Mouse (Mus musculus): ENCODE measurements around the gene Hipk1. TPM values are rescaled to one million over a fixed set of nuclear protein-coding genes. Genes with fewer than 3 reads are reported as not detected.
"Not testable (repeated sequence)": the region's sequence is repeated elsewhere in the genome, so short reads cannot be mapped to it uniquely, and the experiment has no call there.

Gene Hipk1
- polyA plus RNA-seq (2014; fragmentation: Nextera tagmentation; extraction: Ambion mirVana): 16.3 and 17.6 TPM in 2 replicates

- WGBS: 14% methylated on average over 39 of the region's 49 CpGs
- H3K9ac ChIP-seq: peak within 1 kb of the TSS; percentile 91
- no peaks in the 10 kb centered on the region for H3K27me3 ChIP-seq (ENCODE audit: control insufficient read depth, insufficient read depth, low read length)
- peaks cover 20% of the 10 kb centered on the region for H3K4me1 ChIP-seq (replicated peaks; ENCODE audit: control insufficient read depth, insufficient read depth, low read length)
- H3K9me3 ChIP-seq (ENCODE audit: control insufficient read depth, low read length): no peaks in the 10 kb centered on the region
- H3K27ac ChIP-seq: peak within 1 kb of the TSS; percentile 92
- H3K4me2 ChIP-seq (replicated peaks): peak within 1 kb of the TSS; percentile 89
- peak; percentile 86 for DNase-seq (ENCODE audit: low spot score)
- H3K4me3 ChIP-seq (replicated peaks; ENCODE audit: low read length): peak within 1 kb of the TSS; percentile 90
- H3K36me3 ChIP-seq (replicated peaks; ENCODE audit: control insufficient read depth, insufficient read depth): no peaks in the 10 kb centered on the region
- ATAC-seq (ENCODE audit: low FRiP score): peak; percentile 98
Measured at GRCm38 (mm10) chr3:103791230-103792110, at the start of gene Hipk1. TSS of gene Hipk1 (minus strand) at chr3:103791563.

DNA sequence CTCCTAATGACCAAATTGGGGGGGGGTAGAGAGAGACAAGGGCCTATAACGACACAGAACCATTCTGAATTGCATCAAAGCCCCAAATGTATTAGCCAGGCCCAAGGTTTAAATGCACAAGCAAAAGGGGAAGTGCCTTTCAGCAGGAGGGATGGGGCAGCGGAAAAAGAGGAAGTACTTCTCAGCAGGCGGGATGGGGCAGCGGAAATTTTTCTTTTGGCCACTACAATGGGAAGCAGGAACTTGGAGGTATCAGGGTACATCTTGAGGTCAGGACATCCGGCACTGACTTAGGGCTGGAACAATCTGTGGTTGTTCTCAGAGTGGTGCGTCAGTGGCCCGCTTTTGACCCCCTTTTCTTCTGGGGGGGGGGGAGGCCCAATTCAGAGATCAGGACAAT, 49.6 kb upstream of the Hipk1 start:
- not testable (repeated sequence) for H3K9me3 ChIP-seq (ENCODE audit: control insufficient read depth, low read length); H3K9ac ChIP-seq; H3K27me3 ChIP-seq (ENCODE audit: control insufficient read depth, insufficient read depth, low read length); H3K4me1 ChIP-seq (replicated peaks; ENCODE audit: control insufficient read depth, insufficient read depth, low read length); H3K4me3 ChIP-seq (replicated peaks; ENCODE audit: low read length); H3K27ac ChIP-seq; H3K36me3 ChIP-seq (replicated peaks; ENCODE audit: control insufficient read depth, insufficient read depth); DNase-seq (ENCODE audit: low spot score); ATAC-seq (ENCODE audit: low FRiP score); H3K4me2 ChIP-seq (replicated peaks)
- WGBS: 96% methylated on average over 7 of the region's 7 CpGs

DNA sequence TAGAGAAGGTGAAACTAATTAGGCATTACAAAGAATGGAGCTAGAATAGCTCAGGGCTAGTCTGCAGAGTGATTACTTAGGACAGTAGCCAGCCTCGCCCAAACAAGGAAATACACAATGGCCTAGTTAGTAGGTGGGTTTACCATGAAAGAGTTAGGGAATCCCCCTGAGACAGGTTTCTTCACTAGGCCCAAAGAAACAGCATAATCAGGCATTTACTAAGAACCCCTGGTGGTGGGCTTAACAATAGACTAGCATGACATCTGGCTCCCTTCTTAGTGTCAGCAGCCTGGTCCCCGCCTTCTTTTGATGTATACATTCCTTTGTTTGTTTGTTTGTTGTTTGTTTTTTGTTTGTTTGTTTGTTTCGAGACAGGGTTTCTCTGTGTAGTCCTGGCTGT, 48.8 kb upstream of the Hipk1 start:
- not testable (repeated sequence) for H3K4me3 ChIP-seq (replicated peaks; ENCODE audit: low read length); H3K27ac ChIP-seq; DNase-seq (ENCODE audit: low spot score); H3K9ac ChIP-seq; H3K36me3 ChIP-seq (replicated peaks; ENCODE audit: control insufficient read depth, insufficient read depth); H3K27me3 ChIP-seq (ENCODE audit: control insufficient read depth, insufficient read depth, low read length); H3K4me1 ChIP-seq (replicated peaks; ENCODE audit: control insufficient read depth, insufficient read depth, low read length); H3K4me2 ChIP-seq (replicated peaks); ATAC-seq (ENCODE audit: low FRiP score); H3K9me3 ChIP-seq (ENCODE audit: control insufficient read depth, low read length)
- 67% methylated on average over 3 of the region's 3 CpGs for WGBS

- Histone ChIP-seq H3K4me2 (replicated peaks) (no peak overlapping the region), H3K27me3 (ENCODE audit: control insufficient read depth, insufficient read depth, low read length) (no peaks in the 10 kb centered on the region), H3K9ac (no peak overlapping the region), H3K4me3 (replicated peaks; ENCODE audit: low read length) (no peak overlapping the region), H3K27ac (no peak overlapping the region), H3K4me1 (replicated peaks; ENCODE audit: control insufficient read depth, insufficient read depth, low read length) (no peaks in the 10 kb centered on the region), H3K9me3 (ENCODE audit: control insufficient read depth, low read length) (no peaks in the 10 kb centered on the region), H3K36me3 (replicated peaks; ENCODE audit: control insufficient read depth, insufficient read depth) (no peaks in the 10 kb centered on the region)
- 93% methylated on average over 6 of the region's 6 CpGs for WGBS
- no peak for DNase-seq (ENCODE audit: low spot score)
- no peak for ATAC-seq (ENCODE audit: low FRiP score)
Measured at GRCm38 (mm10) chr3:103839711-103840110, 48.3 kb upstream of the Hipk1 start.

GRCm38 (mm10) chr3:103836453-103836852, 45.1 kb upstream of the Hipk1 start:
- H3K4me1 ChIP-seq (replicated peaks; ENCODE audit: control insufficient read depth, insufficient read depth, low read length): no peaks in the 10 kb centered on the region
- whole genome bisulfite sequencing: 97% methylated on average over 5 of the region's 5 CpGs
- H3K9me3 ChIP-seq (ENCODE audit: control insufficient read depth, low read length): no peaks in the 10 kb centered on the region
- H3K36me3 ChIP-seq (replicated peaks; ENCODE audit: control insufficient read depth, insufficient read depth): no peaks in the 10 kb centered on the region
- no peak overlapping the region for H3K27ac ChIP-seq
- no peak overlapping the region for H3K4me2 ChIP-seq (replicated peaks)
- no peaks in the 10 kb centered on the region for H3K27me3 ChIP-seq (ENCODE audit: control insufficient read depth, insufficient read depth, low read length)
- no peak overlapping the region for H3K9ac ChIP-seq
- H3K4me3 ChIP-seq (replicated peaks; ENCODE audit: low read length): no peak overlapping the region
- ATAC-seq (ENCODE audit: low FRiP score) (no peak), DNase-seq (ENCODE audit: low spot score) (no peak)

DNA sequence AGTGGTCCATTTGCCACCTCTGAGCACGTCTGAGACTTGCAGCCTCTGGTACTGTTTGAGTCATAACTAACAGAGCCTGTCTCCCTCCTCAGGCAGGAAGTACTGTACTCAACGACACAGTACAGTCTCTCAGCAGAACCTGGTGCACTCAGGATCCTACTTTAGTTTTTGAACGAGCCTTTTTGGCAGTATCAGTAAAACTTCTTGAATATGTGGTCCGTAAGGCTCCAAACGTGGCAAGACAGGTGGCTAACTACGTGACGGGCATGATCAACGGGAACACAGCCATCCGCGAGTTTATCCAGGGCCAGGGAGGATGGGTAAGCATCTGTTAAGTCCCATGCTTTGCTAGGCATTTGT, 44.6 kb upstream of the Hipk1 start:
- ATAC-seq (ENCODE audit: low FRiP score) (no peak), DNase-seq (ENCODE audit: low spot score) (no peak)
- Histone ChIP-seq H3K9me3 (ENCODE audit: control insufficient read depth, low read length) (no peaks in the 10 kb centered on the region), H3K27ac (no peak overlapping the region), H3K9ac (no peak overlapping the region), H3K36me3 (replicated peaks; ENCODE audit: control insufficient read depth, insufficient read depth) (no peaks in the 10 kb centered on the region), H3K27me3 (ENCODE audit: control insufficient read depth, insufficient read depth, low read length) (no peaks in the 10 kb centered on the region), H3K4me3 (replicated peaks; ENCODE audit: low read length) (no peak overlapping the region), H3K4me2 (replicated peaks) (no peak overlapping the region), H3K4me1 (replicated peaks; ENCODE audit: control insufficient read depth, insufficient read depth, low read length) (no peaks in the 10 kb centered on the region)
- WGBS: 86% methylated on average over 10 of the region's 10 CpGs

DNA sequence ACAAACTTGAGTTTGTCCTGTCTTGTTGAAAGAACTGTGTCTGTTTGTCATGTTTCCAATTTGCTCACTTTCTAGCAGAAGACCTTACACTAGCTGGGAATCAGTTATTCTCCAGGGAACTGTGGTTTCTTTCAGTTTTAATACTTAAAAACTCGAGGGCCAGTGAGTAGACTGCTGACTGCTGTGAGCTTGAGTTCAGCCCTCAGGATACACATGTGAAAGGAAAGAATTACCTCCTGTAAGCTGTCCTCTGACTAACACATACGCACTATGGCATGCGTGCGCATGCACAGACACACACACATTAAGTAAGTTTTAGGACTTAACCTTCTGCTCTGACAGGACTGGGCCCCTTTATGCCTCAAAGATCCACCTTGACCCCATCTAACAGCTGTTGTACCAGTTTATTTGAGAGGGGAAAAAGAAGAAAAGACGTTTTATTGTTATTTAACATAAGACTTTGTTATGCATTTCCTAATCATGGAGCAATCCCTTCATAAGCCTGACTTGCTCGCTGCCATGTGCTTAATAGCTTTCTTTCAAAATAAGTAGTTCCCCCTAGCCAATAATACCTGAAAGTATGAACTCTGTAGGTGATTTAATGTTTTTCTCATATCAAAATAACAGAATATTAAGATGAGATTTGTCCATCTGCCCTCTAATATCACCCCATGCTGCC, 44.0 kb upstream of the Hipk1 start:
- H3K4me3 ChIP-seq (replicated peaks; ENCODE audit: low read length): no peak overlapping the region
- H3K27ac ChIP-seq: no peak overlapping the region
- no peaks in the 10 kb centered on the region for H3K36me3 ChIP-seq (replicated peaks; ENCODE audit: control insufficient read depth, insufficient read depth)
- H3K27me3 ChIP-seq (ENCODE audit: control insufficient read depth, insufficient read depth, low read length): no peaks in the 10 kb centered on the region
- no peaks in the 10 kb centered on the region for H3K4me1 ChIP-seq (replicated peaks; ENCODE audit: control insufficient read depth, insufficient read depth, low read length)
- no peak overlapping the region for H3K4me2 ChIP-seq (replicated peaks)
- no peak overlapping the region for H3K9ac ChIP-seq
- H3K9me3 ChIP-seq (ENCODE audit: control insufficient read depth, low read length): no peaks in the 10 kb centered on the region
- ATAC-seq (ENCODE audit: low FRiP score): no peak
- 83% methylated on average over 6 of the region's 6 CpGs for WGBS
- DNase-seq (ENCODE audit: low spot score): no peak

DNA sequence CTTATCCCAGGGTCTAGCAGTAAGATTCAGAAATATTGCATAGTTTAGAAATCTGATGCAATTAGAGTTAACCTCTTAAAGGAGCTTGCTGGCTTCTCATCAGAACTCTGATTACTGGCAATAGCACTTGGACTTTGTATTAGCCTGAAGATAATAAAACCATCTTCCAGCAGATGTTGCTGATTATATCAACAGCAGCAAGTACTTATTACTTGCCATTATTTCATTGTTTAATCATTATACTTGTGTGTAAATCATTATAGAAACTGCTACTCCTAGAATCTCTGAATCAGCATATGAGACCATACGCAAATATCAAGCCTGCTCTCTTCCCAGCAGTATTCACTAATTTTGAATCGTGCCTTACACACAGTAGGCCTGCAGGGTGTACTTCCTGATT, 42.6 kb upstream of the Hipk1 start:
- Histone ChIP-seq H3K27me3 (ENCODE audit: control insufficient read depth, insufficient read depth, low read length) (no peaks in the 10 kb centered on the region), H3K4me3 (replicated peaks; ENCODE audit: low read length) (no peak overlapping the region), H3K36me3 (replicated peaks; ENCODE audit: control insufficient read depth, insufficient read depth) (no peaks in the 10 kb centered on the region), H3K27ac (no peak overlapping the region), H3K4me2 (replicated peaks) (no peak overlapping the region), H3K9ac (no peak overlapping the region), H3K4me1 (replicated peaks; ENCODE audit: control insufficient read depth, insufficient read depth, low read length) (no peaks in the 10 kb centered on the region), H3K9me3 (ENCODE audit: control insufficient read depth, low read length) (no peaks in the 10 kb centered on the region)
- DNase-seq (ENCODE audit: low spot score) (no peak), ATAC-seq (ENCODE audit: low FRiP score) (no peak)
- WGBS: 95% methylated on average over 2 of the region's 2 CpGs

GRCm38 (mm10) chr3:103832426-103832825, 41.1 kb upstream of the Hipk1 start, which contains the start of gene Bcl2l15:
TSS of gene Bcl2l15 (plus strand) at chr3:103832601.
- H3K9me3 ChIP-seq (ENCODE audit: control insufficient read depth, low read length): no peaks in the 10 kb centered on the region
- no peak for ATAC-seq (ENCODE audit: low FRiP score)
- H3K9ac ChIP-seq: no peak within 1 kb of the TSS
- H3K27ac ChIP-seq: no peak within 1 kb of the TSS
- no peak within 1 kb of the TSS for H3K4me2 ChIP-seq (replicated peaks)
- DNase-seq (ENCODE audit: low spot score): no peak
- no peaks in the 10 kb centered on the region for H3K36me3 ChIP-seq (replicated peaks; ENCODE audit: control insufficient read depth, insufficient read depth)
- H3K27me3 ChIP-seq (ENCODE audit: control insufficient read depth, insufficient read depth, low read length): no peaks in the 10 kb centered on the region
- no peaks in the 10 kb centered on the region for H3K4me1 ChIP-seq (replicated peaks; ENCODE audit: control insufficient read depth, insufficient read depth, low read length)
- H3K4me3 ChIP-seq (replicated peaks; ENCODE audit: low read length): no peak within 1 kb of the TSS
